Mouse (Mus musculus) cortical plate, adult 2 months (tissue): ENCODE data around the gene Cyp24a1.

Experiments used
- CTCF ChIP-seq: fragments of 200-500 bp; IDR thresholded peaks from 2 replicates; pipeline ENCODE4 v1.5.1; 2011; ENCODE audit warnings: mild to moderate bottlenecking, control low read depth, low read length; ENCODE audit not compliant: insufficient read depth; ENCODE audit errors: extremely low read depth
- POLR2A ChIP-seq: fragments of 200-500 bp; IDR thresholded peaks from 2 replicates; pipeline ENCODE4 v1.6.1; 2011; ENCODE audit warnings: mild to moderate bottlenecking, low read length, control low read depth; ENCODE audit not compliant: insufficient read depth; ENCODE audit errors: extremely low read depth

GRCm38 (mm10) chr2:170498011-170498410 lies 1.1 kb upstream of the Cyp24a1 start:
- TF ChIP-seq CTCF (no peak), POLR2A (no peak)
